Mouse (Mus musculus): ENCODE measurements around the gene Atxn1. TPM values are rescaled to one million over a fixed set of nuclear protein-coding genes. Genes with fewer than 3 reads are reported as not detected.

The Atxn1 gene
- total RNA-seq, 2 experiments from 2014 or later, result 158 to 167 TPM

- intact Hi-C loops (cut with DNase I), result no loop called here
- no peak for DNase-seq (ENCODE audit: low spot score in 2 of 2)
These were observed 294.8 kb downstream of the Atxn1 start for GRCm38 (mm10) chr13:45669969-45670368.

GRCm38 (mm10) chr13:45662852-45663251 lies 302.0 kb downstream of the Atxn1 start:
- no peak for DNase-seq (ENCODE audit: low spot score in 2 of 2)
- intact Hi-C loops (cut with DNase I), result no loop called here

- DNase-seq (ENCODE audit: low spot score in 2 of 2), result peak in 1 of 2 experiments; percentile 35
- intact Hi-C loops (cut with DNase I), result no loop called here
These were observed 302.6 kb downstream of the Atxn1 start for GRCm38 (mm10) chr13:45662216-45662615.

GRCm38 (mm10) chr13:45661283-45662185 lies 303.3 kb downstream of the Atxn1 start:
- DNase-seq (ENCODE audit: low spot score in 2 of 2), result peak in 1 of 2 experiments; percentile 77
- intact Hi-C loops (cut with DNase I), result no loop called here

- intact Hi-C loops (cut with DNase I), result no loop called here
These were observed 305.0 kb downstream of the Atxn1 start for GRCm38 (mm10) chr13:45659813-45660212.

GRCm38 (mm10) chr13:45658343-45658742 lies 306.5 kb downstream of the Atxn1 start:
- intact Hi-C loops (cut with DNase I), result no loop called here

More at GRCm38 (mm10) chr13:45659813-45660212, 305.0 kb downstream of the Atxn1 start:
- DNase-seq (ENCODE audit: low spot score in 2 of 2), result peak; percentile 30 to 90

GRCm38 (mm10) chr13:45657176-45657575 lies 307.6 kb downstream of the Atxn1 start:
- no peak for DNase-seq (ENCODE audit: low spot score in 2 of 2)
- intact Hi-C loops (cut with DNase I), result no loop called here

More at GRCm38 (mm10) chr13:45658343-45658742, 306.5 kb downstream of the Atxn1 start:
- DNase-seq (ENCODE audit: low spot score in 2 of 2), result no peak

GRCm38 (mm10) chr13:45651652-45652241 lies 313.1 kb downstream of the Atxn1 start:
- intact Hi-C loops (cut with DNase I), result no loop called here
- peak in 1 of 2 experiments; percentile 37 for DNase-seq (ENCODE audit: low spot score in 2 of 2)

GRCm38 (mm10) chr13:45649197-45649812 lies 315.5 kb downstream of the Atxn1 start:
- peak in 1 of 2 experiments; percentile 36 for DNase-seq (ENCODE audit: low spot score in 2 of 2)
- intact Hi-C loops (cut with DNase I), result no loop called here

- DNase-seq (ENCODE audit: low spot score in 2 of 2), result peak in 1 of 2 experiments; percentile 60
- intact Hi-C loops (cut with DNase I), result no loop called here
These were observed 320.9 kb downstream of the Atxn1 start for GRCm38 (mm10) chr13:45643780-45644395.

GRCm38 (mm10) chr13:45642913-45643312 lies 321.9 kb downstream of the Atxn1 start:
- intact Hi-C loops (cut with DNase I), result no loop called here
- DNase-seq (ENCODE audit: low spot score in 2 of 2), result peak; percentile 54 to 77

GRCm38 (mm10) chr13:45640431-45640830 lies 324.4 kb downstream of the Atxn1 start:
- intact Hi-C loops (cut with DNase I), result no loop called here
- DNase-seq (ENCODE audit: low spot score in 2 of 2), result no peak

- no peak for DNase-seq (ENCODE audit: low spot score in 2 of 2)
- intact Hi-C loops (cut with DNase I), result loop anchor here (5.0 kb wide), 1 partner anchor 66 kb away; no protein-coding TSS in a partner anchor
These were observed 326.5 kb downstream of the Atxn1 start for GRCm38 (mm10) chr13:45638281-45638680.

- intact Hi-C loops (cut with DNase I), result loop anchor here (5.0 kb wide), 1 partner anchor 65 kb away; no protein-coding TSS in a partner anchor
- DNase-seq (ENCODE audit: low spot score in 2 of 2), result no peak
These were observed 327.5 kb downstream of the Atxn1 start for GRCm38 (mm10) chr13:45637324-45637723.

GRCm38 (mm10) chr13:45636435-45636834 lies 328.4 kb downstream of the Atxn1 start:
- no peak for DNase-seq (ENCODE audit: low spot score in 2 of 2)
- intact Hi-C loops (cut with DNase I), result loop anchor here (5.0 kb wide), 1 partner anchor 64 kb away; no protein-coding TSS in a partner anchor

- intact Hi-C loops (cut with DNase I), result no loop called here
- DNase-seq (ENCODE audit: low spot score in 2 of 2), result no peak
These were observed 330.9 kb downstream of the Atxn1 start for GRCm38 (mm10) chr13:45633918-45634317.

- DNase-seq (ENCODE audit: low spot score in 2 of 2), result no peak
- intact Hi-C loops (cut with DNase I), result no loop called here
These were observed 332.7 kb downstream of the Atxn1 start for GRCm38 (mm10) chr13:45632133-45632532.

GRCm38 (mm10) chr13:45630518-45631290 lies 334.1 kb downstream of the Atxn1 start:
- DNase-seq (ENCODE audit: low spot score in 2 of 2), result no peak
- intact Hi-C loops (cut with DNase I), result no loop called here

GRCm38 (mm10) chr13:45629750-45630149 lies 335.1 kb downstream of the Atxn1 start:
- no peak for DNase-seq (ENCODE audit: low spot score in 2 of 2)
- intact Hi-C loops (cut with DNase I), result no loop called here

Measured in left cerebral cortex, postnatal 25 days (tissue).